Mouse (Mus musculus): ENCODE measurements at regions not wholly inside any gene's neighbourhood (a gene's known extent, or its start where the extent isn't known, plus 50 kb on each side); places are given as distances from the start of the nearest gene placed in this dataset.

- DNase-seq (ENCODE audit: extremely low spot score, low spot score): no peak
Measured at GRCm38 (mm10) chr10:126815730-126816129, 85.4 kb downstream of the Atp23 start.

- no peak for DNase-seq (ENCODE audit: extremely low spot score, low spot score)
Measured at GRCm38 (mm10) chr10:126814968-126815367, 86.2 kb downstream of the Atp23 start.

- DNase-seq (ENCODE audit: extremely low spot score, low spot score): no peak
Measured at GRCm38 (mm10) chr10:126813051-126813593, 88.0 kb downstream of the Atp23 start.

GRCm38 (mm10) chr10:126812243-126812755 is 88.9 kb downstream of the Atp23 start:
- DNase-seq (ENCODE audit: extremely low spot score, low spot score): no peak

DNA sequence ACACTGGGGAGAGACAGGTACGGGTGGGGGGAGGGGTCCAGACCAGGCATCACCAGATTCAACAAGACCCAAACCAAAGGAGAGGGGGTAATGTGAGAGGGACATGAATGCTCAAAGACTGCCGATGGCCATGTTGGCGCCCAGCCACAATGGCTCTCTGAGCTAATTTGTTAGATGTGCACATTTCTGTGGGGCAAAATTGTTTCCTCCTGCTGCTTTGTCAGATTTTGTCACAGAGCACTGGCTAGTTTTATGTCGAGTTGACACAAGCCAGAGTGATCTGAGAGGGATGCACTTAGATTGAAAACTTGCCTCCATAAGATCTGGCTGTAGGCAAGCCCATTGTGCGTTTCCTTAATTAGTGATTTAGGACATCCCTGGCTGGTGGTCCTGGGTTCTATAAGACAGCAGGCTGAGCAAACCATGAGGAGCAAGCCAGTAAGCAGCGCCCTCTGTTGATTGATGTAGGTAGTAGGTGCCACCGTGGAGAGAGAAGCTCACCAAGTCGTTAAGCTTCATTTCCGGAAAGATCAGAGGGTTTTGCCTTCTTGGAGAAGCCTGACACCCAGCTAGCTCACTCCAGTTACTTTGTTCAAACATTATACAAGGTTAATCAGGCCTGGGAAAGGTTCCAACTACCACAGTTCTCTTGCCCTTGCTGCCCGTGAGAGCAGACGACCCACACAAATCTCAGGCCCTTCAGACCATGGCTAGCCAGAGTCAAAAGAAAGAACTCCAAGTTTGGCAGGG is 90.6 kb downstream of the Atp23 start:
- no peak for DNase-seq (ENCODE audit: extremely low spot score, low spot score)

GRCm38 (mm10) chr10:126809587-126809986 is 91.6 kb downstream of the Atp23 start:
- DNase-seq (ENCODE audit: extremely low spot score, low spot score): no peak

DNA sequence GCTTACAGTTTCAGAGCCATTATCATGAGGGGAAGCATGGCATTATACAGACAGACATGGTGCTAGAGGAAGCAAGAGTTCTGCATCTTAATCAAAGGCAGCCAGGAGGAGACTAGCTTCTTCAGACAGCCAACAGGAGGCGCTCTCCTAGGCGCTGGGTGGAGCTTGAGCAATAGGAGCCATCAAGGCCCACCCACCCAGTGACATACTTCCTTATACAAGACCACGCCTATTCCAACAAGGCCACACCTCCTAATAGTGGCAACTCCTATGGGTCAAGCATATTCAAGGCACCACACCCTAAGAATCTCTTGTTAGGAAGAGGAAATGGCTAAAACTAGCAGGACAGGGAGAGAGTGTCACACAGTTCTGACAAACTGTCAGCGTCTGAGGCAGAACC is 94.3 kb downstream of the Atp23 start:
- DNase-seq (ENCODE audit: extremely low spot score, low spot score): no peak

GRCm38 (mm10) chr10:126802732-126803131 is 98.4 kb downstream of the Atp23 start:
- DNase-seq (ENCODE audit: extremely low spot score, low spot score): no peak

DNA sequence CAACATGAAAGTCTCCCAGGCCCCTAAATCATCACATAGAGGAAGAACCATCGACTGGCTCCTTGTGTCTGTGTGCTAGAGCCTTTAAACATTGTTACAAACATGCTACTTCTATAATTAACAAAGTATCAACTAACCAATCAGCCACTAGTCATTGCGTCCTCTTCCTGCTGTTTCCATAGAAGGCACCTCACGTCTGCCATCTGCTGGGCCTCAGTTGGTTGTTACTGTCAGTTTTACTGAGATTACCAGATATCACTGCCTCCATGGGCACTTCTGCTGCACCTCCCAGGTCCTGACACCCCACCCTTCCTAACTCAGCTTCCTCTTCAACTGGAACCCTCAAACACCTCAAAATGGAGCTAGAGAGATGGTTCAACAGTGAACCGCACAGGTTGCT is 101.8 kb downstream of the Atp23 start:
- no peak for DNase-seq (ENCODE audit: extremely low spot score, low spot score)

- DNase-seq (ENCODE audit: extremely low spot score, low spot score): no peak
Measured at GRCm38 (mm10) chr10:126793136-126793535, 108.0 kb downstream of the Atp23 start.

GRCm38 (mm10) chr10:126792371-126792835 is 108.8 kb downstream of the Atp23 start:
- DNase-seq (ENCODE audit: extremely low spot score, low spot score): no peak

DNA sequence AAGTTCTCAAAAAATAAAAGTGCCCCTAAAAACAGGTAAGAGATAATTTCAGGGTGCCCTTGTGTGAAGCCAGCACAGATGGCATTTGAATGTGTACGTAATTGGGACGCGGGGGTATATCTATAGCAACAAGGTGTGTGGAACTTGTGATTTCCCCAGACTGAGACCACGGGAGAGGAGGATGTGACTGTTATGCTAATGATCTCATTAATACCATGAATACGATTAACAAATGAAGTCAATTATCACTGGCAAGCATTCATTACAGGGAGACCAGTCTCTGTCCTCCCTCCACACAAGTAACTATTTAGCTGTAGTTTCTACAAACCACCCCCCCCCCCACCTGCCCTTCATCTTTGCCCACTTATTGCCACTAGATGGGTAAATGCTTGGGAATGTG is 112.9 kb downstream of the Atp23 start:
- DNase-seq (ENCODE audit: extremely low spot score, low spot score): no peak

GRCm38 (mm10) chr10:126783161-126783560 is 118.0 kb downstream of the Atp23 start:
- no peak for DNase-seq (ENCODE audit: extremely low spot score, low spot score)

DNA sequence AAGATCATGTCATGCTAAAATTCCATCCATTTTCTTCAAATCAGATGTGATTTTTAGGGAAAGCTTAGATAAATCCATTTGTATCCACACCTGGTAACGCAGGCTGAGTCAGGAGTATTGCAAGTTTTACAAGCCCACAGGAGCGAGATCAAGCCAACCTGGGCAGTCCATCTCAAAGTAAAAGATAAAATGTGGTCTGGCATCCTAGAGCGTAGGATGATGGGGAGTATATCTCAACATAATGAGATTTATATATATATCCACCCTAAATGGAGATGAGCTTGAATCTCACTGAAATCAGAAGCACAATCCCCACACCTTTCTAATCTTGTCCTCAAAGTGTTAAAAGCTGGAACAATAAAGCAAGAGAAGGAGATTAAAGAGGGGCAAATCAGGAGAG is 124.6 kb downstream of the Atp23 start:
- DNase-seq (ENCODE audit: extremely low spot score, low spot score): no peak

- DNase-seq (ENCODE audit: extremely low spot score, low spot score): no peak
Measured at GRCm38 (mm10) chr10:126775946-126776345, 125.2 kb downstream of the Atp23 start.

DNA sequence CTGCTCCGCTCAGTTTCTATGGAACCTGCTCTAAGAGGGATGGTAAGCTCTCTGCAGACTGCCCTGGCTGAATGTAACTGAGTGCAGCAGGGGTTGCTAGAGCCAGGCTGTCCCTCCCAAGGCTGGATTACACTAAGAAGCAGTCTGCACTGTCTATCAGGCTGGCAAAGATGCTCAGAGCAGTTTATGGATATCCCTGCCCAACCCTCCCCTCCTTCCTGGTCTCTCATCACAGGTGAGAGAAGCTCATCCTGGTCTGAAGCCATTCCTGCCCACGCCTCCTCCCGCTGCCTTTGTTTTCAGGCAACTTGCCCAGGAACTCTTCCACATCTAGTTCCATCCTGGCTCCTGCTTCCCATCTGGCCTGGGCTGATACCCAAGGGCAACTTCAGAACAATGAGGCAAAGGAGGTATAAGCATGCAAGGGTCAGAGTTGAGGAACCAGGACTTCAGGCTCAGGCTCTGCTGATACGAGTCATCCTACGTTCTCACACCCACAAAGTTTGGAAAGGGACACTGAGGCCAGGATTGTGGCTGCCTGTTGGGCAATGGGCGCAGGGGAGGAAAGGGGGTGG is 130.6 kb downstream of the Atp23 start:
- DNase-seq (ENCODE audit: extremely low spot score, low spot score): no peak

DNA sequence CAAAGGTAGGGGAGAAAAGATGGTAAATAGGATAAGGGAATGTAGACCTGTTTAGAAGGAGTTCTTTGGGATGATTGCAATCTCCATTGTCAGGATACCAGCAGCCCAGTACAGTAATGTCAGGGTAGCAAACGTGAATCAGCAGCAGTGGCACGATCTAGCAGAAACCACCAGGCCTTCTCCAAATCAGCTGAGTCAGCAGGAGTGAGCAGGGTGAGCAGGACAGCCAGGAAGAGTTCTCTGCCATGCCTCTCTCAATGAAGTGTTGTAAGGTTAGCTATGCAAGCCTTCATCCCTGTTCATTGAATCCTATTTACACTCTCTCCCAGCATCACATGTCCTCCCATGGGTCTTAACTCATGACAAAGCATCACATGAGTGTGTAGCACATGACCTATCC is 135.5 kb downstream of the Atp23 start:
- DNase-seq (ENCODE audit: extremely low spot score, low spot score): no peak

DNA sequence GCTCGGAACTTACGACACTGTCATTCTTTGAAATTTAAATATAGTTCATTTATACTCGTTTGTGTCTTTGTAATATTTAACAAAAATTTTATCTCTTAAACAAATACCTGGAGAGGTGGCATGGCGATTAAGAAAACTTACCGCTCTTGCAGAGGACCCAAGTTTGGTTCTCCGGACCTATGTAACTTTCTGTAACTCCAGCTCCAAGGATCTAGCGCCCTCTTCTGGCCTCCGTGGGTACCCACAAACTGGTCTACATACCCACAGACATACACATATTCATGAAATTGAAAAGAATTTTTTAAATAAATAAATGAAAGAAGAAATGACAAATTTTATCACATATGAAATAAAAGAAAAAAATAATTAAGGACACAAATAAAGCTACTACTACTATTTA is 136.4 kb downstream of the Atp23 start:
- no peak for DNase-seq (ENCODE audit: extremely low spot score, low spot score)

DNA sequence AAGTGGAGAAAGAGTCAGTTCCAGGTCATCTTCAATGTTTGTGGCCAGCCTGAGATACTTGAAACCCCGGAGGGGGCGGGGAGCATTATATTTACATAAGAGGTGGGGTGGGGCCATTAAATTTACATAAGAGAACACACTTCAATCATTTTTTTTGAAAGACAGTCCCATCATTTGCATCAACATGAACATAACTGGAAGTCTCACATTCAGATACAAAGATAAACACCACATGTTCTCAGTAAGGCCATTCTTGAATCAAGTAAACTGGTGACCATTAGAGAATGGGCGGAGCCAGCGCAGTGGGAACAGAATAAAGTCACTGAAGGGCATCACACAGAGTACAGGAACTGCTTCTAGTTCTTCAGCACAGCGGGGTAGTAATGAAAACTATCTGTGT is 137.2 kb downstream of the Atp23 start:
- DNase-seq (ENCODE audit: extremely low spot score, low spot score): no peak

GRCm38 (mm10) chr10:126758682-126759081 is 142.5 kb downstream of the Atp23 start:
- no peak for DNase-seq (ENCODE audit: extremely low spot score, low spot score)

DNA sequence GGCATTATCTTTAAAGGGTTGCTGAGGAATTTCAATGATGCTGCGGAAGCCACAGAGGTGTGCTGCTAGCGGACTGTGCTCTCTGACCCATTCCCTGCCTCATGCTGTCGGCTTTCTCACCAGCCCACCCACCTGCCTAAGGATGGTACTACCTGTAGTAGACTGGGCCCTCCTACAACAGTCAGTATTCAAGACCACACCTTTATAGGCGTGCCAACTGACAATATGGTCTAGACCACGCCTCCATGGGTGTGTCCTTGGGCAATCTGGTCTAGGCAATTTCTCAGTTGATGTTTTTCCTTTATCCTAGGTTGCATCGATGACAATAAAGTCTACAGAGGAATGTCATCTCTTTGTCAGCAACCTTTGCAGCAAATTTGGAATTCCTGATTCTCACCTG is 148.0 kb downstream of the Atp23 start:
- DNase-seq (ENCODE audit: extremely low spot score, low spot score): no peak

GRCm38 (mm10) chr10:126752699-126753098 is 148.5 kb downstream of the Atp23 start:
- no peak for DNase-seq (ENCODE audit: extremely low spot score, low spot score)
